22 mouse cellular contexts compared by ENCODE assay signal in the genomic region with DNA sequence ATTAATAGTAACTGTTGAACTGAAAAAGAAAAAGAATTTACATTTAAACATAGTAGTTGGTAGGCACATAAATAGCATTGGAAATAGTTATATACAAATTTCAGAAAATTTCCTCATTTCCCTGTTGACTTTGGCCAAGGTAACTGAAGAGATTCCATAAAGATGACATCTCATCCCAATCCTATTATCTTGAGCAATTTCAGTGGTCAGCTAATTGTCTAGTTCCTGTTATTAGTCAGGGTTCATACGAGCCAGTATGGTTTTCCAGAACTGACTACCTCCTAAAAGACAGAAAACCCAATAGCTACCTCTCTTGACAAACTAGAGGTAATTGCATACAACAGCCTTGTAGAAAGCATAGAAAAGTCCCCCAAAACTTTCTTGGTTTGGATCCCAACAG.
DNase-seq lines count a peak whose midpoint lies in the region; ATAC-seq and TF ChIP-seq lines count a peak whose summit lies in the region.
"Had no signal": no experiment of that assay in that cellular context is flagged by ENCODE, and none has a peak within 500 bp of the region (broad histone marks: within the 10 kb centered on the region; RNA-seq: fewer than 3 reads in every experiment).

No protein-coding gene starts in this region.

- TF ChIP-seq CTCF in C2C12 (IDR thresholded peaks at IDR 0.05; ENCODE audit: control insufficient read depth, insufficient read depth, insufficient read length): no peak

- DNase-seq in NIH3T3 (ENCODE audit: low read depth): peak; percentile 43
- no peak for DNase-seq in urinary bladder, adult 2 months (ENCODE audit: low spot score)
- DNase-seq in urinary bladder, postnatal 25 days (ENCODE audit: low spot score): no peak
- DNase-seq: adrenal gland, adult 2 months; adrenal gland, postnatal 10 days; adrenal gland, postnatal 25 days; B cell, adult 2 months; cerebellum, adult 11 months; cerebellum, adult 2 months; cerebellum, adult 9-10 months; cerebellum, postnatal 10 days; cerebellum, postnatal 25 days had no signal

- H3K79me2 ChIP-seq in C2C12 (ENCODE audit: control insufficient read depth, insufficient read depth): no peaks in the 10 kb centered on the region
- no peaks in the 10 kb centered on the region for H3K79me2 ChIP-seq in myocyte (ENCODE audit: control insufficient read depth, insufficient read depth)

- no peak for TF ChIP-seq POLR2A in myocyte (IDR thresholded peaks at IDR 0.05; ENCODE audit: insufficient read length, low read depth)

- H3K79me3 ChIP-seq in C2C12 (ENCODE audit: low read depth): no peaks in the 10 kb centered on the region

- peak overlapping the region; percentile 60 for H3K4me2 ChIP-seq in myocyte (ENCODE audit: low read depth)
- H3K4me2 ChIP-seq: embryonic facial prominence, embryonic 12.5 days; forebrain, embryonic 12.5 days had no signal

- no peak overlapping the region for H3K4me3 ChIP-seq in C2C12 (ENCODE audit: insufficient read depth, poor library complexity, severe bottlenecking)
- no peak overlapping the region for H3K4me3 ChIP-seq in myocyte
- H3K4me3 ChIP-seq: embryonic facial prominence, embryonic 10.5 days; embryonic facial prominence, embryonic 12.5 days; erythroblast, embryonic 14.5 days; forebrain, embryonic 10.5 days; forebrain, embryonic 12.5 days had no signal

- no peak for ATAC-seq in megakaryocyte, adult 5-6 weeks (ENCODE audit: poor library complexity, severe bottlenecking)
- ATAC-seq: forebrain, embryonic 14.5 days; forebrain, embryonic 16.5 days had no signal

- no peak overlapping the region for H3ac ChIP-seq in C2C12 (ENCODE audit: control insufficient read depth, insufficient read length, low read depth)
- H3ac ChIP-seq in myocyte (ENCODE audit: control insufficient read depth, insufficient read length): no peak overlapping the region

- H3K36me3 ChIP-seq in C2C12 (ENCODE audit: control insufficient read depth, insufficient read depth) (no peaks in the 10 kb centered on the region), myocyte (ENCODE audit: control insufficient read depth, insufficient read depth) (no peaks in the 10 kb centered on the region)
- H3K36me3 ChIP-seq: embryonic facial prominence, embryonic 10.5 days; embryonic facial prominence, embryonic 12.5 days; forebrain, embryonic 10.5 days; forebrain, embryonic 12.5 days had no signal

- H3K27me3 ChIP-seq in C2C12 (ENCODE audit: control insufficient read depth, insufficient read depth, insufficient read length) (no peaks in the 10 kb centered on the region), myocyte (ENCODE audit: control insufficient read depth, insufficient read depth, insufficient read length) (no peaks in the 10 kb centered on the region)
- H3K27me3 ChIP-seq: embryonic facial prominence, embryonic 12.5 days; forebrain, embryonic 12.5 days had no signal

TF ChIP-seq in C2C12, 6 proteins besides CTCF, POLR2A, EP300 and RAD21:
- TF ChIP-seq MAX (IDR thresholded peaks at IDR 0.05): peak; percentile 27
- no peak for TF ChIP-seq USF1 (IDR thresholded peaks at IDR 0.05; ENCODE audit: low read depth)
- TF ChIP-seq CEBPB (IDR thresholded peaks at IDR 0.05; ENCODE audit: low read depth): peak; percentile 95

TF ChIP-seq in myocyte, 11 proteins besides CTCF, POLR2A, EP300 and RAD21:
- TF ChIP-seq MYOG (IDR thresholded peaks at IDR 0.05; ENCODE audit: control insufficient read depth in 1 of 3, insufficient read depth in 1 of 3, insufficient read length in 2 of 3, low read depth in 2 of 3) (no peak), USF1 (IDR thresholded peaks at IDR 0.05; ENCODE audit: low read depth) (no peak), TCF3 (IDR thresholded peaks at IDR 0.05; ENCODE audit: insufficient read length, low read depth) (no peak), REST (IDR thresholded peaks at IDR 0.05; ENCODE audit: insufficient read depth, insufficient read length) (no peak), POLR2AphosphoS2 (IDR thresholded peaks at IDR 0.05; ENCODE audit: insufficient read length, low read depth) (no peak), SRF (IDR thresholded peaks at IDR 0.05; ENCODE audit: control insufficient read depth, insufficient read length, low read depth) (no peak), CEBPB (IDR thresholded peaks at IDR 0.05; ENCODE audit: insufficient read depth, poor library complexity, severe bottlenecking) (peak; percentile 81; the same call in 1 of the 2 replicates), E2F4 (IDR thresholded peaks at IDR 0.05; ENCODE audit: insufficient read depth) (no peak), MYOD1 (IDR thresholded peaks at IDR 0.05; ENCODE audit: control insufficient read depth in 1 of 3, insufficient read length in 2 of 3, low read depth in 2 of 3) (no peak)
TF ChIP-seq in myocyte: peak in this region for 1.
